Mouse (Mus musculus): ENCODE measurements around the gene Gm5152. TPM values are rescaled to one million over a fixed set of nuclear protein-coding genes. Genes with fewer than 3 reads are reported as not detected.
"Not testable (repeated sequence)": the region's sequence is repeated elsewhere in the genome, so short reads cannot be mapped to it uniquely, and the experiment has no call there.

Gm5152 gene
- polyA plus RNA-seq (2015; fragmentation: Nextera tagmentation; extraction: Ambion mirVana): not detected in 2 replicates

DNA sequence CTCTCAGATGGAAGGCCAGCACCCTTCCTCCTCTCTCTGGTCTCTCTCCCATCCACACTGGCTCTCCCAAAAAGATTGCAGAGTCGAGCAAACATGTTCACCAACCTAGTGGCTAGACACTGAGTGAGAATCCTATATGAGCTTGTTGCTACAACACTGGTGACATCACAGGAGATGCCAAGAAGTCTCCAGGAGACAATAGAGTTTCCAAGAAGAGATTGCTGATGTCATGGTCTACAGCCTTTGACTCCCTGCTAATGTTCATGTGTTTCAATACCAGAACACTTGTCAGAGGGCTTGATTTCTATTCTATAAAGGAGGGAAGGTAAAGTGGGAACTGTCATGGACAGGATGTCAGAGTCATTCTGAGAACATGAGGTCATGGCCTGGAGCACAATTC is at the start of gene Gm5152:
Gm5152 (minus strand) TSS at position 101 of the 400 bp plus-strand sequence.
- not testable (repeated sequence) for H3K4me2 ChIP-seq (ENCODE audit: low read length); H3K4me3 ChIP-seq (ENCODE audit: low read length); ATAC-seq; H3K27ac ChIP-seq (ENCODE audit: low read depth, low read length); H3K27me3 ChIP-seq (replicated peaks; ENCODE audit: control insufficient read depth, insufficient read depth, low read length); H3K9me3 ChIP-seq (ENCODE audit: control insufficient read depth, low read length); H3K9ac ChIP-seq (ENCODE audit: low read depth, low read length); H3K4me1 ChIP-seq (ENCODE audit: control insufficient read depth, insufficient read depth, low read depth, low read length); H3K36me3 ChIP-seq (ENCODE audit: control insufficient read depth, insufficient read depth, low read length)
- no CpG with 5 or more reads among the region's 1 CpGs for WGBS

DNA sequence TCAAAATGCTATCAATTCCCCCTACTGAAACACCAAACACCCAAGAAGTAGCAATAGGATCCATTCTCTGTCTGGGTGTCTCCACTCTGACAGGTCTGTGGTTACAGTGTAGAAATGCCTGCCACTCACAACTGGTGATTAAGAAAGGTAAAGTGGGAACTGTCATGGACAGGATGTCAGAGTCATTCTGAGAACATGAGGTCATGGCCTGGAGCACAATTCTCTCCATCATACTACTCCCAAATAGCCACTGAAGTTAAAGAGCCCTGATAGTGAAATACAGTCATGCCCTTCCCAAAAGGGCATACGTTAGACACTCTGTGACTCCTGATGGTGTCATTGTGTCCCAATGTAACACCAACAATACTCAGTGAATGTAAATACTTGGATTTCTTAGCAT is 8.4 kb upstream of the Gm5152 start:
- not testable (repeated sequence) for H3K9me3 ChIP-seq (ENCODE audit: control insufficient read depth, low read length); H3K36me3 ChIP-seq (ENCODE audit: control insufficient read depth, insufficient read depth, low read length); H3K9ac ChIP-seq (ENCODE audit: low read depth, low read length); H3K4me1 ChIP-seq (ENCODE audit: control insufficient read depth, insufficient read depth, low read depth, low read length); H3K27ac ChIP-seq (ENCODE audit: low read depth, low read length); H3K27me3 ChIP-seq (replicated peaks; ENCODE audit: control insufficient read depth, insufficient read depth, low read length); ATAC-seq; H3K4me2 ChIP-seq (ENCODE audit: low read length); H3K4me3 ChIP-seq (ENCODE audit: low read length)
- WGBS: 79% methylated on average over 1 of the region's 1 CpGs

DNA sequence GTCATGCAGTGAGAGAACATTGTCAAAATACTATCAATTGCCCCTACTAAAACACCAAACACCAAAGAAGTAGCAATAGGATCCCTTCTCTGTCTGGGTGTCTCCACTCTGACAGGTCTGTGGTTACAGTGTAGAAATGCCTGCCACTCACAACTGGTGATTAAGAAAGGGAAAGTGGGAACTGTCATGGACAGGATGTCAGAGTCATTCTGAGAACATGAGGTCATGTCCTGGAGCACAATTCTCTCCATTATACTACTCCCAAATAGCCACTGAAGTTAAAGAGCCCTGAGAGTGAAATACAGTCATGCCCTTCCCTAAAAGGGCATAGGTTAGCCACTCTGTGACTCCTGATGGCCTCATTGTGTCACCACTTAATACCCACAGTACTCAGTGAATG is 556 bp downstream of the Gm5152 start:
- not testable (repeated sequence) for H3K9ac ChIP-seq (ENCODE audit: low read depth, low read length); H3K4me3 ChIP-seq (ENCODE audit: low read length); H3K4me2 ChIP-seq (ENCODE audit: low read length); H3K27me3 ChIP-seq (replicated peaks; ENCODE audit: control insufficient read depth, insufficient read depth, low read length); H3K27ac ChIP-seq (ENCODE audit: low read depth, low read length); H3K36me3 ChIP-seq (ENCODE audit: control insufficient read depth, insufficient read depth, low read length); ATAC-seq; H3K4me1 ChIP-seq (ENCODE audit: control insufficient read depth, insufficient read depth, low read depth, low read length); H3K9me3 ChIP-seq (ENCODE audit: control insufficient read depth, low read length)

DNA sequence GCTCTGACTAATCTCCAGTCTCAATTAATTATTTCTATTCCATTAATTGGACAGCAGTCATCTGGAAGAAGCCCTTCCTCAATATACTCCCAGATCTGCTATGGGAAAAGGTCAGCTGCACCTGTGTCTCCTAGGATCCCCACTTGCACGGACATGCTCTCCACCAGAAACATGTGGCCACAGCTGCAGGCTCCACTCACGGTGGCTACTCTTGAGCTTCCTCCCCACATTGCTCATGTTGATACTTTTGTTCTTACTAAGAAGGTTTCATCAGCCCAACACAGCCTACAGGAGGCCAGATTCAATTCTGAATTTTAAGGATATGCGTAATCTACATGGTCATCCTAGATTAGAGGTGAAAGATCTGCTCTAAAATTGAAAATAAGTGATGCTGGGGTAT is 5.9 kb downstream of the Gm5152 start:
- not testable (repeated sequence) for H3K36me3 ChIP-seq (ENCODE audit: control insufficient read depth, insufficient read depth, low read length); H3K27ac ChIP-seq (ENCODE audit: low read depth, low read length); H3K4me1 ChIP-seq (ENCODE audit: control insufficient read depth, insufficient read depth, low read depth, low read length); H3K4me2 ChIP-seq (ENCODE audit: low read length); ATAC-seq; H3K27me3 ChIP-seq (replicated peaks; ENCODE audit: control insufficient read depth, insufficient read depth, low read length); H3K4me3 ChIP-seq (ENCODE audit: low read length); H3K9me3 ChIP-seq (ENCODE audit: control insufficient read depth, low read length); H3K9ac ChIP-seq (ENCODE audit: low read depth, low read length)
- WGBS: 95% methylated on average over 3 of the region's 3 CpGs

DNA sequence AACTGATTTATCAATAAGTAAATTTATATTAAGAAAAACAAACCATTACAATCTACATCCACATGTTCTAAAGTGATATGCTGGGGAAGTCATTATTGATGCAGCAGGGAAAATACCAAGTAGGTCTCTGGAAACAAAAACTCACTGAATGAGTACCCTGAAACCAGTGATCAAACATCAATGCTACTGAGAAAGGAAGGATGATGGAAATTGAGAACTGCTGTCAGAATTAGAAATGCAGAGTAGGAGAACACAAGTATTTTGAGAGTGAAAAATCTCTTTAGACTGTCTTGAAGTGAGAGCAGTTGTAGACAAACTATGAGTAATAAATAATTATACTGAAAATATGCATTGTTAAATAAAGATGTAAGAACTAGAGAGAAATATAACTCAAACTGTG is 26.0 kb downstream of the Gm5152 start:
- Histone ChIP-seq H3K4me2 (ENCODE audit: low read length) (no peak overlapping the region), H3K9ac (ENCODE audit: low read depth, low read length) (no peak overlapping the region), H3K27me3 (replicated peaks; ENCODE audit: control insufficient read depth, insufficient read depth, low read length) (no peaks in the 10 kb centered on the region), H3K9me3 (ENCODE audit: control insufficient read depth, low read length) (no peaks in the 10 kb centered on the region), H3K27ac (ENCODE audit: low read depth, low read length) (no peak overlapping the region), H3K36me3 (ENCODE audit: control insufficient read depth, insufficient read depth, low read length) (no peaks in the 10 kb centered on the region), H3K4me3 (ENCODE audit: low read length) (no peak overlapping the region), H3K4me1 (ENCODE audit: control insufficient read depth, insufficient read depth, low read depth, low read length) (no peaks in the 10 kb centered on the region)
- no peak for ATAC-seq

DNA sequence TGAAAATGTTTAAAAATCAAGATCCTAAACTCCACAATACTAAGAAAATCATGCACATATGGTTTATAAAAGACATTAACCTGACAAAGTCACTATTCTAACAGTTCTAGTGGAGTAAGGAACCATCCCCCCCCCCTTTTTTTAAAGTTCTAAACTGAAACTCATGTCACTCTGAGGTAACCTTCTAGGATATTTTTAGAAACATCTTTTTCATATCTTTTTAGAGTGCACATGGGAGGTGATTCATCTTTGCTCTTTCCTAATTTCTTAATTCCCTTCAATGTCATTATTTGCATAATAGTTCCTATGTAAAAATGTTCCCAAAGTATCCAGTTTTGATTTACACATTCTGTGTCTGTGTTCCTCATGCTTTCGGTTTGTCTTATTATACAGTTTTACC is 43.3 kb downstream of the Gm5152 start:
- Histone ChIP-seq H3K4me3 (ENCODE audit: low read length) (no peak overlapping the region), H3K27me3 (replicated peaks; ENCODE audit: control insufficient read depth, insufficient read depth, low read length) (no peaks in the 10 kb centered on the region), H3K9ac (ENCODE audit: low read depth, low read length) (no peak overlapping the region), H3K36me3 (ENCODE audit: control insufficient read depth, insufficient read depth, low read length) (no peaks in the 10 kb centered on the region), H3K27ac (ENCODE audit: low read depth, low read length) (no peak overlapping the region), H3K4me1 (ENCODE audit: control insufficient read depth, insufficient read depth, low read depth, low read length) (no peaks in the 10 kb centered on the region), H3K4me2 (ENCODE audit: low read length) (no peak overlapping the region), H3K9me3 (ENCODE audit: control insufficient read depth, low read length) (no peaks in the 10 kb centered on the region)
- no peak for ATAC-seq
- 91% methylated on average over 1 of the region's 1 CpGs for WGBS

DNA sequence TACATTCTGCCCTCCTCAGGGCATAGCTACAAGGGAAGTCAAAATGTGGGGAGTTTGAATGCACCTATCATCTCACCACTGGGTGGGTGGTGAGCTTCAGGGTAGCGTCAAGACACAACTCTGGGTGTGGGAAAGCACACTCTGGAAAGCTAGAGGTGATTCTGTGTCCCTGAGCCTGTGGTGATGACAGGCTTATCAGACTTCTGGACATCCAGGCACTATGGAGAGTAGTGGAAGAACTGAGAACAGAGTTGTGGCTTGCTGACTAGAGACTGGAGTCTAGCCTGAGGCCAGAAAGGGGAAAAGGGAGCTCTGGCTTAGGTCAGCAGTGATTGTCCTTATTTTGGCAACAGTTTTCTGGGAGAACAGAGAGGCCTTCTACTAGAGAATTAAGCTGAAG is 49.4 kb downstream of the Gm5152 start:
- H3K9ac ChIP-seq (ENCODE audit: low read depth, low read length): no peak overlapping the region
- H3K4me3 ChIP-seq (ENCODE audit: low read length): no peak overlapping the region
- ATAC-seq: no peak
- H3K27me3 ChIP-seq (replicated peaks; ENCODE audit: control insufficient read depth, insufficient read depth, low read length): no peaks in the 10 kb centered on the region
- H3K4me2 ChIP-seq (ENCODE audit: low read length): no peak overlapping the region
- no peak overlapping the region for H3K27ac ChIP-seq (ENCODE audit: low read depth, low read length)
- no peaks in the 10 kb centered on the region for H3K4me1 ChIP-seq (ENCODE audit: control insufficient read depth, insufficient read depth, low read depth, low read length)
- 88% methylated on average over 1 of the region's 1 CpGs for WGBS
- no peaks in the 10 kb centered on the region for H3K9me3 ChIP-seq (ENCODE audit: control insufficient read depth, low read length)
- no peaks in the 10 kb centered on the region for H3K36me3 ChIP-seq (ENCODE audit: control insufficient read depth, insufficient read depth, low read length)

Data from hindbrain, embryonic 16.5 days (tissue).